Mouse (Mus musculus): ENCODE measurements around the gene Bcl2l13. TPM values are rescaled to one million over a fixed set of nuclear protein-coding genes. Genes with fewer than 3 reads are reported as not detected.
A peak's percentile ranks its signal among the peaks of the same experiment; 100 is the strongest.

Bcl2l13 gene
- polyA plus RNA-seq, 1 experiment from 2014 or later = 19.6 TPM

- Histone ChIP-seq H3K4me1 (ENCODE audit: control insufficient read depth, insufficient read depth, low read length) (peaks cover 8% of the 10 kb centered on the region; the same call in 1 of the 2 replicates), H3K27me3 (replicated peaks; ENCODE audit: control insufficient read depth, insufficient read depth, low read length) (no peaks in the 10 kb centered on the region), H3K4me2 (ENCODE audit: low read depth, low read length) (no peak overlapping the region), H3K36me3 (ENCODE audit: control insufficient read depth, insufficient read depth, low read length) (0 out of 2 replicates have a peak, but pooled peaks cover 3% of the 10 kb centered on the region), H3K9ac (ENCODE audit: low read depth, low read length) (no peak overlapping the region), H3K27ac (ENCODE audit: low read length) (no peak overlapping the region), H3K9me3 (ENCODE audit: control insufficient read depth, low read length) (no peaks in the 10 kb centered on the region), H3K4me3 (ENCODE audit: low read length) (no peak overlapping the region)
- ATAC-seq = no peak
- WGBS = 53% methylated on average over 1 of the region's 1 CpGs
These were observed 93.4 kb downstream of the Bcl2l13 start for GRCm38 (mm10) chr6:120929421-120929820.

GRCm38 (mm10) chr6:120930450-120931306 lies 94.7 kb downstream of the Bcl2l13 start:
- Histone ChIP-seq H3K4me1 (ENCODE audit: control insufficient read depth, insufficient read depth, low read length) (peaks cover 8% of the 10 kb centered on the region; the same call in 1 of the 2 replicates), H3K36me3 (ENCODE audit: control insufficient read depth, insufficient read depth, low read length) (0 out of 2 replicates have a peak, but pooled peaks cover 3% of the 10 kb centered on the region), H3K4me3 (ENCODE audit: low read length) (no peak overlapping the region), H3K9me3 (ENCODE audit: control insufficient read depth, low read length) (no peaks in the 10 kb centered on the region), H3K4me2 (ENCODE audit: low read depth, low read length) (no peak overlapping the region), H3K9ac (ENCODE audit: low read depth, low read length) (no peak overlapping the region), H3K27me3 (replicated peaks; ENCODE audit: control insufficient read depth, insufficient read depth, low read length) (no peaks in the 10 kb centered on the region), H3K27ac (ENCODE audit: low read length) (no peak overlapping the region)
- peak; percentile 83 for ATAC-seq
- WGBS = 63% methylated on average over 6 of the region's 6 CpGs

GRCm38 (mm10) chr6:120932597-120932996 lies 96.6 kb downstream of the Bcl2l13 start:
- WGBS = 85% methylated on average over 12 of the region's 12 CpGs
- ATAC-seq = no peak
- Histone ChIP-seq H3K27me3 (replicated peaks; ENCODE audit: control insufficient read depth, insufficient read depth, low read length) (no peaks in the 10 kb centered on the region), H3K9me3 (ENCODE audit: control insufficient read depth, low read length) (no peaks in the 10 kb centered on the region), H3K4me3 (ENCODE audit: low read length) (no peak overlapping the region), H3K4me2 (ENCODE audit: low read depth, low read length) (no peak overlapping the region), H3K4me1 (ENCODE audit: control insufficient read depth, insufficient read depth, low read length) (peaks cover 8% of the 10 kb centered on the region; the same call in 1 of the 2 replicates), H3K9ac (ENCODE audit: low read depth, low read length) (no peak overlapping the region), H3K27ac (ENCODE audit: low read length) (no peak overlapping the region), H3K36me3 (ENCODE audit: control insufficient read depth, insufficient read depth, low read length) (0 out of 2 replicates have a peak, but pooled peaks cover 3% of the 10 kb centered on the region)

GRCm38 (mm10) chr6:120933670-120934069 lies 97.7 kb downstream of the Bcl2l13 start:
- no peaks in the 10 kb centered on the region for H3K27me3 ChIP-seq (replicated peaks; ENCODE audit: control insufficient read depth, insufficient read depth, low read length)
- no peak overlapping the region for H3K4me2 ChIP-seq (ENCODE audit: low read depth, low read length)
- WGBS = 92% methylated on average over 7 of the region's 7 CpGs
- no peak overlapping the region for H3K27ac ChIP-seq (ENCODE audit: low read length)
- H3K9ac ChIP-seq (ENCODE audit: low read depth, low read length) = no peak overlapping the region
- H3K9me3 ChIP-seq (ENCODE audit: control insufficient read depth, low read length) = no peaks in the 10 kb centered on the region
- H3K4me3 ChIP-seq (ENCODE audit: low read length) = no peak overlapping the region
- H3K36me3 ChIP-seq (ENCODE audit: control insufficient read depth, insufficient read depth, low read length) = no peaks in the 10 kb centered on the region
- ATAC-seq = no peak
- H3K4me1 ChIP-seq (ENCODE audit: control insufficient read depth, insufficient read depth, low read length) = peaks cover 8% of the 10 kb centered on the region; the same call in 1 of the 2 replicates

- no peaks in the 10 kb centered on the region for H3K36me3 ChIP-seq (ENCODE audit: control insufficient read depth, insufficient read depth, low read length)
- no peak overlapping the region for H3K4me3 ChIP-seq (ENCODE audit: low read length)
- H3K4me2 ChIP-seq (ENCODE audit: low read depth, low read length) = no peak overlapping the region
- ATAC-seq = no peak
- H3K27me3 ChIP-seq (replicated peaks; ENCODE audit: control insufficient read depth, insufficient read depth, low read length) = no peaks in the 10 kb centered on the region
- peaks cover 8% of the 10 kb centered on the region; the same call in 1 of the 2 replicates for H3K4me1 ChIP-seq (ENCODE audit: control insufficient read depth, insufficient read depth, low read length)
- no peaks in the 10 kb centered on the region for H3K9me3 ChIP-seq (ENCODE audit: control insufficient read depth, low read length)
- no peak overlapping the region for H3K27ac ChIP-seq (ENCODE audit: low read length)
- WGBS = 79% methylated on average over 4 of the region's 4 CpGs
- no peak overlapping the region for H3K9ac ChIP-seq (ENCODE audit: low read depth, low read length)
These were observed 98.2 kb downstream of the Bcl2l13 start for GRCm38 (mm10) chr6:120934176-120934575.

GRCm38 (mm10) chr6:120937104-120937617 lies 101.1 kb downstream of the Bcl2l13 start:
- no peak for ATAC-seq
- no peaks in the 10 kb centered on the region for H3K9me3 ChIP-seq (ENCODE audit: control insufficient read depth, low read length)

GRCm38 (mm10) chr6:120937999-120938608 lies 102.1 kb downstream of the Bcl2l13 start:
- 86% methylated on average over 11 of the region's 11 CpGs for WGBS
- no peak overlapping the region for H3K4me3 ChIP-seq (ENCODE audit: low read length)

More at GRCm38 (mm10) chr6:120937104-120937617, 101.1 kb downstream of the Bcl2l13 start:
- Histone ChIP-seq H3K27me3 (replicated peaks; ENCODE audit: control insufficient read depth, insufficient read depth, low read length) (no peaks in the 10 kb centered on the region), H3K4me3 (ENCODE audit: low read length) (no peak overlapping the region), H3K9ac (ENCODE audit: low read depth, low read length) (no peak overlapping the region), H3K4me2 (ENCODE audit: low read depth, low read length) (no peak overlapping the region), H3K36me3 (ENCODE audit: control insufficient read depth, insufficient read depth, low read length) (no peaks in the 10 kb centered on the region), H3K27ac (ENCODE audit: low read length) (no peak overlapping the region), H3K4me1 (ENCODE audit: control insufficient read depth, insufficient read depth, low read length) (no peaks in the 10 kb centered on the region)
- 85% methylated on average over 16 of the region's 16 CpGs for WGBS

GRCm38 (mm10) chr6:120938763-120939450 lies 102.9 kb downstream of the Bcl2l13 start:
- Histone ChIP-seq H3K4me2 (ENCODE audit: low read depth, low read length) (no peak overlapping the region), H3K27ac (ENCODE audit: low read length) (no peak overlapping the region), H3K27me3 (replicated peaks; ENCODE audit: control insufficient read depth, insufficient read depth, low read length) (no peaks in the 10 kb centered on the region), H3K4me3 (ENCODE audit: low read length) (no peak overlapping the region), H3K9me3 (ENCODE audit: control insufficient read depth, low read length) (no peaks in the 10 kb centered on the region), H3K36me3 (ENCODE audit: control insufficient read depth, insufficient read depth, low read length) (no peaks in the 10 kb centered on the region), H3K4me1 (ENCODE audit: control insufficient read depth, insufficient read depth, low read length) (no peaks in the 10 kb centered on the region), H3K9ac (ENCODE audit: low read depth, low read length) (no peak overlapping the region)
- WGBS = 85% methylated on average over 12 of the region's 12 CpGs
- no peak for ATAC-seq

More at GRCm38 (mm10) chr6:120937999-120938608, 102.1 kb downstream of the Bcl2l13 start:
- no peaks in the 10 kb centered on the region for H3K9me3 ChIP-seq (ENCODE audit: control insufficient read depth, low read length)
- ATAC-seq = no peak
- H3K27me3 ChIP-seq (replicated peaks; ENCODE audit: control insufficient read depth, insufficient read depth, low read length) = no peaks in the 10 kb centered on the region
- H3K27ac ChIP-seq (ENCODE audit: low read length) = no peak overlapping the region
- no peak overlapping the region for H3K4me2 ChIP-seq (ENCODE audit: low read depth, low read length)
- H3K9ac ChIP-seq (ENCODE audit: low read depth, low read length) = no peak overlapping the region
- no peaks in the 10 kb centered on the region for H3K4me1 ChIP-seq (ENCODE audit: control insufficient read depth, insufficient read depth, low read length)
- H3K36me3 ChIP-seq (ENCODE audit: control insufficient read depth, insufficient read depth, low read length) = no peaks in the 10 kb centered on the region

- 87% methylated on average over 3 of the region's 3 CpGs for WGBS
- ATAC-seq = no peak
- Histone ChIP-seq H3K9me3 (ENCODE audit: control insufficient read depth, low read length) (no peaks in the 10 kb centered on the region), H3K4me1 (ENCODE audit: control insufficient read depth, insufficient read depth, low read length) (no peaks in the 10 kb centered on the region), H3K4me2 (ENCODE audit: low read depth, low read length) (no peak overlapping the region), H3K27ac (ENCODE audit: low read length) (no peak overlapping the region), H3K27me3 (replicated peaks; ENCODE audit: control insufficient read depth, insufficient read depth, low read length) (no peaks in the 10 kb centered on the region), H3K9ac (ENCODE audit: low read depth, low read length) (no peak overlapping the region), H3K36me3 (ENCODE audit: control insufficient read depth, insufficient read depth, low read length) (no peaks in the 10 kb centered on the region), H3K4me3 (ENCODE audit: low read length) (no peak overlapping the region)
These were observed 103.8 kb downstream of the Bcl2l13 start for GRCm38 (mm10) chr6:120939783-120940182.

Data from intestine, embryonic 16.5 days (tissue).